Mouse (Mus musculus) limb, embryonic 15.5 days (tissue): ENCODE results near the gene Pln. TPM values are rescaled to one million over a fixed set of nuclear protein-coding genes. Genes with fewer than 3 reads are reported as not detected.

Experiments used
- ATAC-seq: fragments of 200-750 bp; cut with Nextera tagmentation; 2 replicates; pipeline ENCODE4 v1.8.0; 2017; ENCODE audit warnings: low read depth, moderate TSS enrichment; ENCODE audit not compliant: insufficient number of reproducible peaks, low FRiP score, low TSS enrichment
- H3K27ac ChIP-seq: fragments of 300-500 bp; sonication (generic); 2 replicates; pipeline ENCODE4 v1.5.1; 2015; ENCODE audit warnings: moderate library complexity, mild to moderate bottlenecking, inconsistent platforms
- H3K27me3 ChIP-seq: fragments of 300-500 bp; sonication (generic); 2 replicates; pipeline ENCODE4 v1.6.1; 2015; ENCODE audit warnings: inconsistent platforms
- H3K36me3 ChIP-seq: fragments of 300-500 bp; sonication (generic); 2 replicates; pipeline ENCODE4 v1.6.1; 2015; ENCODE audit warnings: inconsistent platforms
- H3K4me1 ChIP-seq: fragments of 300-500 bp; sonication (generic); 2 replicates; pipeline ENCODE4 v1.6.1; 2015; ENCODE audit warnings: inconsistent platforms
- H3K4me2 ChIP-seq: fragments of 300-500 bp; sonication (generic); 2 replicates; pipeline ENCODE4 v1.6.1; 2015; ENCODE audit warnings: mild to moderate bottlenecking, inconsistent platforms
- H3K4me3 ChIP-seq: fragments of 300-500 bp; sonication (generic); 2 replicates; pipeline ENCODE4 v1.5.1; 2015; ENCODE audit warnings: mild to moderate bottlenecking, inconsistent platforms
- H3K9ac ChIP-seq: fragments of 300-500 bp; sonication (generic); 2 replicates; pipeline ENCODE4 v1.6.1; 2015; ENCODE audit warnings: inconsistent platforms
- H3K9me3 ChIP-seq: fragments of 300-500 bp; sonication (generic); 2 replicates; pipeline ENCODE4 v1.6.1; 2016; ENCODE audit warnings: inconsistent platforms
- WGBS: fragments of 180-500 bp; shearing (Covaris S2); methylation state at CpG from one replicate; pipeline ENCODE4 v1.1.7; 2015; 5-methylcytosine and 5-hydroxymethylcytosine counted together
- polyA plus RNA-seq: library from polyadenylated mRNA; unstranded; fragments of >200 nt; fragmentation: Nextera tagmentation; extraction: Ambion mirVana; gene quantifications from 2 replicates; pipeline ENCODE4 v1.2.1, GENCODE M21; 2015

Gene Pln
- polyA plus RNA-seq, 1 experiment from 2014 or later: 1.4 TPM

GRCm38 (mm10) chr10:53342166-53342728, 4.8 kb downstream of the Pln start:
- Histone ChIP-seq H3K4me2 (no peak overlapping the region), H3K4me3 (no peak overlapping the region), H3K27ac (no peak overlapping the region), H3K4me1 (peaks cover 2% of the 10 kb centered on the region; the same call in 1 of the 2 replicates), H3K27me3 (no peaks in the 10 kb centered on the region), H3K9me3 (no peaks in the 10 kb centered on the region), H3K36me3 (no peaks in the 10 kb centered on the region), H3K9ac (no peak overlapping the region)
- no peak for ATAC-seq
- WGBS: 85% methylated on average over 9 of the region's 9 CpGs

- H3K9ac ChIP-seq: no peak overlapping the region
- no peak overlapping the region for H3K4me2 ChIP-seq
- H3K27ac ChIP-seq: no peak overlapping the region
- no peaks in the 10 kb centered on the region for H3K27me3 ChIP-seq
- no peak for ATAC-seq
- H3K9me3 ChIP-seq: no peaks in the 10 kb centered on the region
- H3K4me3 ChIP-seq: no peak overlapping the region
- H3K4me1 ChIP-seq: peaks cover 2% of the 10 kb centered on the region; the same call in 1 of the 2 replicates
- peaks cover 5% of the 10 kb centered on the region; the same call in 1 of the 2 replicates for H3K36me3 ChIP-seq
- WGBS: 47% methylated on average over 6 of the region's 6 CpGs
These were observed 5.9 kb downstream of the Pln start for GRCm38 (mm10) chr10:53343384-53343783.

GRCm38 (mm10) chr10:53343865-53344264, 6.4 kb downstream of the Pln start:
- no peak for ATAC-seq
- Histone ChIP-seq H3K36me3 (peaks cover 10% of the 10 kb centered on the region; the same call in 1 of the 2 replicates), H3K9me3 (no peaks in the 10 kb centered on the region), H3K27ac (no peak overlapping the region), H3K4me1 (peaks cover 2% of the 10 kb centered on the region; the same call in 1 of the 2 replicates), H3K4me2 (no peak overlapping the region), H3K4me3 (no peak overlapping the region), H3K27me3 (no peaks in the 10 kb centered on the region), H3K9ac (no peak overlapping the region)
- WGBS: 66% methylated on average over 10 of the region's 10 CpGs

DNA sequence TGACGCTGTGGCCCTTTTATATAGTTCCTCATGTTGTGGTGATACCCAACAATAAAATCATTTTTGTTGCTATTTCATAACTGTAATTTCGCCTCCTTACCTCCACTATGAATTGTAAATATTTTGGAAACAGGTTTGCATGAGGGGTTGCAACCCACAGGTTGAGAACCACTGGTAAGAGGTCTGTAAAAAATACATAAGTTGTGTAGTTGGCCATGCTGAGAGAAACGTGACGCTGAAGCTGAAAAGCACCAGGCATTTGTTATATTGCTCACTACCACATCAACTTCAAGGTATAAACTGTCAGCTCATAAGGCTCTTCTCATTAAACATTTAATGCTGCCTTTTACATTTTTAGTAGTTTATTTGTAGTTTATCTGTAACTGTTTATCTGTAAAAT, 8.0 kb downstream of the Pln start:
- Histone ChIP-seq H3K9ac (no peak overlapping the region), H3K4me2 (no peak overlapping the region), H3K4me3 (no peak overlapping the region), H3K27ac (no peak overlapping the region), H3K36me3 (peaks cover 13% of the 10 kb centered on the region; the same call in 1 of the 2 replicates), H3K9me3 (no peaks in the 10 kb centered on the region), H3K27me3 (no peaks in the 10 kb centered on the region), H3K4me1 (peaks cover 6% of the 10 kb centered on the region; the same call in 1 of the 2 replicates)
- ATAC-seq: no peak
- WGBS: 79% methylated on average over 4 of the region's 4 CpGs

DNA sequence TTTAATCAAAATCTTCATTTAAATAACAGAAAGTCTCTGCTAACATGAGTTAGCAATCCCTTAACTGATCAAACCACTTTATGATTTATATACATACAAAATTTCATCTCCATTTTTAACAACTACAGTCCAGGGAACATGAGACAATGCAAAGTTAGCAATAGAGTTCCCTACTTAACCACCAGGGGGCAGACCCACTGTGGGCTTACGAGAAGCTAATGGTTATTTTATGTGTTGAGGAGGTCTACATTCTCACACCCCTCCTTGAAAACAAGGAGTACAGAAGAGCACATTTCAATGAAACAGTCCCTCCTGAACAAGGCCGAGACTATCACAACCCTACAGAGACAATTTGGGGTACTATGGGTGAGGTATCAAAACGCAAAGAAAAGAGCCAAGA, 9.0 kb downstream of the Pln start:
- WGBS: 52% methylated on average over 3 of the region's 3 CpGs
- H3K4me2 ChIP-seq: no peak overlapping the region
- no peak overlapping the region for H3K9ac ChIP-seq
- no peak overlapping the region for H3K4me3 ChIP-seq
- H3K27me3 ChIP-seq: no peaks in the 10 kb centered on the region
- peaks cover 11% of the 10 kb centered on the region; the same call in 1 of the 2 replicates for H3K4me1 ChIP-seq
- no peaks in the 10 kb centered on the region for H3K9me3 ChIP-seq
- H3K36me3 ChIP-seq: peaks cover 13% of the 10 kb centered on the region; the same call in 1 of the 2 replicates
- ATAC-seq: no peak
- no peak overlapping the region for H3K27ac ChIP-seq

DNA sequence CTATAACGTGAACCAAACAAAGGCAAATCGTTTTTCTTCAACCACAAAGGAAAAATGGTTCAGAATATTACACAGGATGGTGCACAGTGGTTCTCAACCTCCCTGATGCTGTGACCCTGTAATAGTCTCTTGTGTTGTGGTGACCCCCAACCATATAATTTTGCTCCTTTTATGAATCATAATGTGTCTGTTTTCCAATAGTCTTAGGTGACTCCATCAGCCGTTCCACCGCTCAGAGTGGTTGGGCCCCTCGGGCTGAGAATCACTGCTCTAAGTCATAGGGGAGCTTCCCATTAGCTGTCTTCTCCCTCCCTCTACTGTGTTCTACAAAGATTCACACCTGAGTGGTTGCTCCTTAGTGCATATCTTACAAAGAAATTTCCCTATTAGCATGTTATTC, 9.4 kb downstream of the Pln start:
- 83% methylated on average over 5 of the region's 5 CpGs for WGBS
- ATAC-seq: no peak
- no peak overlapping the region for H3K4me3 ChIP-seq
- no peak overlapping the region for H3K27ac ChIP-seq
- H3K27me3 ChIP-seq: no peaks in the 10 kb centered on the region
- no peaks in the 10 kb centered on the region for H3K9me3 ChIP-seq
- no peak overlapping the region for H3K9ac ChIP-seq
- H3K4me1 ChIP-seq: peaks cover 11% of the 10 kb centered on the region; the same call in 1 of the 2 replicates
- H3K36me3 ChIP-seq: peaks cover 13% of the 10 kb centered on the region; the same call in 1 of the 2 replicates
- no peak overlapping the region for H3K4me2 ChIP-seq

DNA sequence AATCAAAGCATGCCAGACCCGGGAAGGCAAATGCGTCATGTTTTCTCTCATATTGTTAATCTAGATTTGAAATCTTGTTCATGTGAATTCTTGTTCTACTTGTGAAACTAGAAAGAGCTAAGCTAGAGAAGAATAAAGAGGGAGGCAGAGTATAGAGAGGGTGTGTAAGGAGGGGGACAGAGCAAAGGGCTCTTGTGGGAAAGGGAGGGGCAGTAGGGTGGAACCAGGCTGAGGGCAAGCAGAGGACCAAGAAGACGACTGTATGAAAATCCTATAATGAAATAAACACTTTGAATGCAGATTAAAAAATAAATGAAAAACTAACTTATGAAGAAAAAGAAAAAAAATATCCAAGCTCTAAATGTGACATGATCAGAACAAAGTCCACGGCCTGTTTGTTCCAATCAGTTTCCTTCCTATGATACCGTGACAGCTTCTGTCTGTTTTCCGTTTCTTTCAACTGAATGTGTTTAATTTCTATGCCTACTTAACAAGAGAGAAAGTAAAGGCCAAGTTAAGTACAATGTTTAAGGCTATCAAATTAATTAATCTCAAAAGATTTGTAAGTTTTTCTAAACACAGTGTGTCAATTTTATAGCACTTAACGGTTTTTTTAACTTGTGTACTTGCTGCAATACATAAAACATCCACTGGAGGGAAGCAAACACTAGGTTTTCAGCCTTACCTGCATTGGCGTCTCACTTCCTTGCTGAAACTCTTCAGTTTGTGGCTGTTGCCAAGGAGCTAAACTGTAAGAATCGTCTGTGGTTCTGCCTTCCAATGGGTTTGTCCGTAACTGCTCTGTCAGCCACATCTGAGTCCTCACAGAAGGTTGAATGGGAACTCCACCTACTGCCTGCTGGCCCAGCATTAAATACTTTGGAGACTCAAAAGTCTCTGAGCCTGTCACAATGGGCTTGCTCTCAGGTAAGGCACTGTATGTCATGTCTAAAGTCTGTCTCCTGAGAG, 10.6 kb downstream of the Pln start:
- Histone ChIP-seq H3K27ac (no peak overlapping the region), H3K27me3 (no peaks in the 10 kb centered on the region), H3K9me3 (no peaks in the 10 kb centered on the region), H3K36me3 (peaks cover 13% of the 10 kb centered on the region; the same call in 1 of the 2 replicates), H3K9ac (no peak overlapping the region), H3K4me2 (no peak overlapping the region), H3K4me1 (peaks cover 11% of the 10 kb centered on the region; the same call in 1 of the 2 replicates), H3K4me3 (no peak overlapping the region)
- ATAC-seq: no peak
- 55% methylated on average over 10 of the region's 10 CpGs for WGBS

DNA sequence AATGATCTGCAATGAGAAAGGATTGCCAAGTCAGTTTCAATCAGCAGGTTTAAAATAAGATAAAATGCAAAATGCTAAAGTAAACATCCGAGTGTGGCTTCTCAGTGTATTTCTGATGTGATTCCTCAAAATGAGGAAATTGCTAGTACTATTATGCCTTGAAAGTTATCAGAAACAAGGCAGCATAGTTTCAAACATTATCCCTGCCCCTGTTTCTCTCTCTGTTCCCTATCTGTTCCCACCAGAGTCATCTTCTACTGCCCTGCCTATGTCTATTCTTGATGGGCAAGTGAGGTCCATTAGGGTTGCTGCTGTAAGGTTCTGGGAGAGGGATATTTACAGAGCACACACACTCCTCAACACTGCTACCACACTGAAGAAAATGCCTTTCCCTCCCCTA, 11.8 kb downstream of the Pln start:
- Histone ChIP-seq H3K27ac (no peak overlapping the region), H3K9ac (no peak overlapping the region), H3K4me2 (no peak overlapping the region), H3K4me1 (0 out of 2 replicates have a peak, but pooled peaks cover 9% of the 10 kb centered on the region), H3K27me3 (no peaks in the 10 kb centered on the region), H3K4me3 (no peak overlapping the region), H3K9me3 (no peaks in the 10 kb centered on the region), H3K36me3 (peaks cover 13% of the 10 kb centered on the region; the same call in 1 of the 2 replicates)
- 93% methylated on average over 1 of the region's 1 CpGs for WGBS
- no peak for ATAC-seq

DNA sequence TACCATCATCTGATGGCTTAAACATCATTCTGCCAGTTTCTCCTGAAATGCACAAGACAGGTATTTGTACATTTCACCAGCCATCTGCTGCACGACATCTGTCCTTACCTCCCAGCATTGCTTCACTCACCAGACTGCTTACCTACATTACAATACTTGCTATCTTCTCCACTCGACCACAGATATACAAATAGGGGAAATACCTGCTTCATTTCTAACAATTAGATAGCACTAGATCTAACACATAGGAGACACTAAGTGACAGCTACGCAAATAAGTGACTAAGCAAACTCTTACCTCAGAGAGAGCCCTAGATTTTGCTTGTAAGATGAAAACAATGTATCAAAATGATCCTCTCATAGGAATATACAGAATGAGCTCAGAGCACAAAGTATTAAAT, 16.2 kb downstream of the Pln start:
- 85% methylated on average over 3 of the region's 3 CpGs for WGBS
- H3K27ac ChIP-seq: no peak overlapping the region
- H3K27me3 ChIP-seq: no peaks in the 10 kb centered on the region
- no peak overlapping the region for H3K4me2 ChIP-seq
- no peak overlapping the region for H3K4me3 ChIP-seq
- no peak for ATAC-seq
- H3K36me3 ChIP-seq: peaks cover 18% of the 10 kb centered on the region
- 0 out of 2 replicates have a peak, but pooled peaks cover 9% of the 10 kb centered on the region for H3K4me1 ChIP-seq
- no peak overlapping the region for H3K9ac ChIP-seq
- H3K9me3 ChIP-seq: no peaks in the 10 kb centered on the region

DNA sequence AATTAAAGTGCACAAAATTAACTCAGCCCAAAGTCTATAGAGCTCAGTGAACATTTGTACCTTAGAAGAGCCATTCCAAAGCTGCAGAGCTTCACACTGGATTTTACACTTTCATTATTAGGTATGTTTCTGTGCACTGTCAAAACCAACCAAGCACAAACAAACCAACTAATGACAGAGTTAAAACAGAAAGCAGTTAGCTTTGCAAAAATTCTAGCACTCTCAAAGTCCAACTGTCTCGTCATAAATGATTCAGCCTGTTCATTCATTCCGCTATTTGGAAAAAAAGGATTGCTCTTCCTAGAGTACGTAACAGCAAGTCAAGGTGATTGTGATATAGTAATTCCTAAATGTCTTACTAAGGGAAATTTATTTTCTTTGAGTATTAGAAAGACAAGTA, 21.5 kb downstream of the Pln start:
- no peaks in the 10 kb centered on the region for H3K27me3 ChIP-seq
- no peak overlapping the region for H3K4me2 ChIP-seq
- no peak overlapping the region for H3K9ac ChIP-seq
- ATAC-seq: no peak
- H3K4me3 ChIP-seq: no peak overlapping the region
- H3K4me1 ChIP-seq: no peaks in the 10 kb centered on the region
- H3K9me3 ChIP-seq: no peaks in the 10 kb centered on the region
- 89% methylated on average over 3 of the region's 3 CpGs for WGBS
- H3K36me3 ChIP-seq: peaks cover 12% of the 10 kb centered on the region
- no peak overlapping the region for H3K27ac ChIP-seq

DNA sequence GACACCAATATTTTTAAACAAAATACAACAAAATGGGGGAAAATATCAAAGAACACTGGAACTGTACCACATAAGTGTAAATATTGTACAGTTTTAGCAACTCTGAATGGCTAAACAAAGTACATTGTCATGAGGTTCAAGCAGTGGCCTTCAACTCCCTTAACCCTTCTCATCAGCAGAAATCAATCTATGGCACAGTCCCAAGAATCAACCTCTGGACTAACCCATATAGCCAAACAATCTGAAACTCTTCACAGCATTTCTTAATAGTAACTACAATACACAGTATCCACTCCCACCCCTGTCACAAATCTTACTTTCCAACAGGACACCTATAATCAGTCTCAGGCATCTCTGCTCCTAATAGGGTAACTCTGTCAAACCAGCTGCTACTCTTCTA, 26.8 kb downstream of the Pln start:
- no peaks in the 10 kb centered on the region; the same call in 1 of the 2 replicates for H3K36me3 ChIP-seq
- H3K9ac ChIP-seq: no peak overlapping the region
- no peak for ATAC-seq
- no peak overlapping the region for H3K27ac ChIP-seq
- H3K27me3 ChIP-seq: no peaks in the 10 kb centered on the region
- H3K4me2 ChIP-seq: no peak overlapping the region
- no peaks in the 10 kb centered on the region for H3K9me3 ChIP-seq
- H3K4me1 ChIP-seq: peaks cover 2% of the 10 kb centered on the region; the same call in 1 of the 2 replicates
- H3K4me3 ChIP-seq: no peak overlapping the region

GRCm38 (mm10) chr10:53367265-53367664, 29.8 kb downstream of the Pln start:
- WGBS: 92% methylated on average over 2 of the region's 2 CpGs

More at GRCm38 (mm10) chr10:53367265-53367664, 29.8 kb downstream of the Pln start:
- H3K9ac ChIP-seq: no peak overlapping the region
- H3K4me2 ChIP-seq: no peak overlapping the region
- no peak for ATAC-seq
- H3K4me1 ChIP-seq: peaks cover 2% of the 10 kb centered on the region; the same call in 1 of the 2 replicates
- H3K36me3 ChIP-seq: peaks cover 11% of the 10 kb centered on the region
- H3K27ac ChIP-seq: no peak overlapping the region
- H3K9me3 ChIP-seq: no peaks in the 10 kb centered on the region
- H3K4me3 ChIP-seq: no peak overlapping the region
- no peaks in the 10 kb centered on the region for H3K27me3 ChIP-seq
